Mouse (Mus musculus) lung, adult 2 months (tissue): ENCODE measurements around the gene Pax3.

Experiments
- CTCF ChIP-seq: fragments of 200-500 bp; IDR thresholded peaks from 2 replicates; pipeline ENCODE4 v1.5.1; 2011; ENCODE audit warnings: mild to moderate bottlenecking, low read length, control low read depth; ENCODE audit not compliant: insufficient read depth
- POLR2A ChIP-seq: fragments of 200-500 bp; IDR thresholded peaks from 2 replicates; pipeline ENCODE4 v1.6.1; 2011; ENCODE audit warnings: low read depth, mild to moderate bottlenecking, control low read depth, low read length, borderline replicate concordance; ENCODE audit errors: extremely low read depth

DNA sequence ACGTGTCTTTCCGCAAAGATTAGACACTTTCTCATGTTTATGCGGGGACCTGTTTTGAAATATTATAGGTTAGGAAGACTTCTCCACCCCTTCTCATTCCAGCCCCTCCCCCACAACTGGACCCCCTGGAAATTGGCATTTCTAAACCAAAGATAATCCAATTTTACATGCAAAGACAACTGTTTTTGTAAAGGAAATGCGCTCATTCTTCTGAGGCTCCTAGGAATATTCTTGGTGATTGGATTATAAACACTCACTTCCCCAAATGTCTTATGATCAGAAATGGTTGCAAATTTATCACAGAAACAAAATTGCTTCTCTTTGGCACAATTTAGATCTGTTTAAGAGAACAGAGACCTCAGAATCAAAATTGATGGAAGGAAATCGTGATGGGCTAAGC, 14.1 kb upstream of the Pax3 start:
- TF ChIP-seq POLR2A = no peak
- no peak for TF ChIP-seq CTCF
